Mouse (Mus musculus): ENCODE measurements around the gene Scn8a.

The Scn8a gene

DNA sequence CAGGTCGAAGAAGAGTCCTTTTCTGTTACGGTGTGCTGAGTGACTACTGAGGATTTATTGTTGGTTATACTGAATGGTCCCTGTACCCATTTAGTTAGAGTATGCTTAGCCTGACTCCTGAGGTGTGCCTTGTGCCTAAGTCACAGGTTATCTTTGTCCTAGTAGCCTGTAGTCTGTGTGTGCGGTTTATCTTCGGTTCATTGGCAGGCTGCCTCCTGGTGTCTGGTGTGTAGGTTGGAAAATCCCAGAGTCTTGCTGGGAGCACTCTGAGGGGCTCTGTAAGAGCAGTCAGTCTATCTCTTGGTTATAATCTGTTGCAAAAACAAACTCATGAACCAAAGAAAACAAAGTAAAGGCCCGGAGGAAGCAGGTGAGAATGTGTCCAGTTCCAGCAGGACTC, 11.7 kb downstream of the Scn8a start:
- no peak for DNase-seq (ENCODE audit: low spot score)

DNA sequence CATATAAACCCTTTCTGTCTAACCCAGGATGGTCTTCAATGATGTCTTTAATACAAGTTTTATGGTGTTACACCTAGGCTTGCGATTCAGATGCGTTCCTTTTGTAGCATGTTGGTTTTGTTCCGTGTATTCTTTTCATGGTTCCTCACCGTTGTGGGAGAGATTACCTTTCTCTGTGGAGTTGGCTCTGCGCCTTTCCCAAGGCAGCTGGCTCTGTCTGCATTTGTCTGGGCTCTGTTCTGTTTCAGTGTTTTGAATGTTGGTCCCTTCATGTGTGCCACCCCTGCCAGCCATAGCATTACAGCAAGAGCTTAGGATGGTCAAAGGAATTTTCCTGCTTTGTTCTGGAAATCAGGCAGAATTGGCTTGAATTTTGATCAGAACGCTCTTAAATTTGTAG, 14.8 kb downstream of the Scn8a start:
- no peak for DNase-seq (ENCODE audit: low spot score)

DNA sequence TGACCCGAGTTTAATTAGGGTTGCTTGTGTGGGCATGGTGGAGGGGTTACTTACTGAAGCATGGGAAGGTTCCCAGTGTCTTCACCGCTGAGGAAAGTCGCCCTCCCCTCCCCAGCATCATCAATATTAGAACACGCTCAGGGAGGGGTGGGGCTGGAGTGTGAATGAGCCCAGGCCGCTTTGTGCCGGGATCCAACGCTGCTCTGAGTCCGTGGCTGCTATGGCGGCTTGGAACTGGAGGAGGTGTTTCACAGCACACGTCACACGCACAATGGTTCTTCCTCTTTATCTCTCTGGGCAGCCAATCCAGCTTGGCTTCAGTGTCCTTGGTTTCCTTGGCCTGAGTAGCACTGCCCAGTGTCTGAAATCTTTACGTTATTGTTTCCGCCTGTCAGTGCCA, 22.3 kb downstream of the Scn8a start:
- no peak for DNase-seq (ENCODE audit: low spot score)

DNA sequence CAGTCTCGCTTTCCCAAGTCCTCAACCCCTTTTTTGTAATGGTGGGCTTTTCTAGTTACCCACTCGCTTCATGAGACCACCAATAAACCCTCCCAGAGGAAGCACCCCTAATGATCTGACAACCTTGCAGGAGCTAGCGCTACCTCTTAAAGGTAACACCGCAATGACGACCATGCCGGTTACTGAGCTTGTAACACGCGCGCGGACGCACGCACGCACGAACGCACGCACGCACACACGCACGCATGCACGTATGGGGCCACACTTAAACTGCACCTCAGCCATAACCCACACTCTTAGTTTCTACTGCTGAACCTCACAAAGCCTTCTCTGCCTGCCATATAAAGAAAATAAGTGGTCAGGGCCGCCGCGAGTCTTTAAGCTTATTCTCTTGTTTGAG, 26.8 kb downstream of the Scn8a start:
- DNase-seq (ENCODE audit: low spot score): no peak

DNA sequence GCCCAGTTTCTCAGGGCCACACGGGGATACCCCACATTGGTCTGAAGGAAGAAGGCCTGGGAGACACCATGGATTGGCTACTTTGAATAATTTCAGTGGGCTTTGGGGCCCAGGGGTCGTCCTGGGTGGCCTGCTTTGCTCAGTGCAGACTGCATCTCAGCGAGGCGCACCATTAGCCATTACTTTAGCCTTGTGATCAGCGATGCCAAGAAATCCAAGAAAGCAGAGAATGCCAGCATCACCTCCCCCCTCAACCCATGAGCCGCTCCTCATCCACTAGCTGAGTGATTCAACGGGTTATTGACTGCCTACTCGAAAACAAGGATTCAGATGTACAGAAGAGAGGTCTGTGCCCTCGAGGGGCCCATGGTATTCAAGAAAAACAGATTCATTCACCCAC, 34.2 kb downstream of the Scn8a start:
- DNase-seq (ENCODE audit: low spot score): no peak

DNA sequence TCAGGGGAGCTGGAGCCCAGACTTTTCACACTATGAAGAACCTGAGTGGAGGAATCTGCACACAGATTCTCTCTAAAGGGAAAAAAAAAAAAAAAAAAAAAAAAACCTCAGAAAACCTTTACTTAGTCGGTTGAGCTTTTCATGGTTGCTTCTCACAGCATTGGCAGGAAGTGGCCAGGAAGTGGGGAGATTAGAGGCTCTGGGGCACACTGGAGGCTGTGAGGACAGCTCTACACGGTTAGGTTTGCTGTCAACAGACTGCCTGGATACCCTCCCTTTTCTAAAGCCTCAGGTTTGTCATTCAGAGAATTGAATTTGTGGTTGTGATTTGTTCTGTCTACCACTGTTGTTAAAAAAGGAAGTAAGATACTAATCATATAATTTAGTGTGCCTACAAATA, 35.3 kb downstream of the Scn8a start:
- peak; percentile 92 for DNase-seq (ENCODE audit: low spot score)

DNA sequence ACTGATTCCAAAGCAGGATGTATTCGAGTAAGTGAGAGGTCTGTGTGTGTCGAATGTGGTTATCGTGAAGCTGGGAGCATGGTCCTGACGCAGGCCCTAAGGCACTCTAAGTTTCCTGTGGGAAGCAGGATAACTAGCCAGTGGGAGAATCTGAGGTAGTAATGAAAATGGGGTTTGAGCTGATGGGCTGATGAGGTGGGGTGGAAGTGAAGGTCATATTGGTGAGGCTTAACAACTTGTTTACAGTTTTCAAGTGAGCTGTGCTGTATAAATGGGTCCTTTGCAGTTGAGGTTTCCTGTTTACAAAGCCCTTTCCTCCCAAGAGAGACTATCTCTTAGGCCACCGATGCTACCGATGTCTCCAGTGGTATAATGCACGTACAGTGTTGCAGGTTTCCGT, 36.1 kb downstream of the Scn8a start:
- peak; percentile 54 for DNase-seq (ENCODE audit: low spot score)

DNA sequence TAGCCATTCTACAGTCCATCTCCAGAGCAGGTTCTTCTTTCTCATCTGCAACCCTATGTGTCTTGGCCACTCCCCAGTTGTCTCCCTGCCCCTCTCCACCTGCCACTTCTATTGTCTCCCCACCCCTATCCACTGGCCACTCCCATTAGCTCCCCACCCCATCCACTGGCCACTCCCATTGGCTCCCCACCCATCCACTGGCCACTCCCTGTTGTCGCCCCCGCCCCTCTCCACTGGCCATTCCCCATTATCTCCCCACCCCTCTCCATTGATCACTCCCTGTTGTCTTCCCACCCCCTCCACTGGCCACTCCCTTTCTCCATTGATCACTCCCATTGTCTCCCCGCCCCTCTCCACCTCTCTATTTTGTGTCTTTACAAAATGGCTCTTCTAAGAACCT, 39.2 kb downstream of the Scn8a start:
- DNase-seq (ENCODE audit: low spot score): no peak

DNA sequence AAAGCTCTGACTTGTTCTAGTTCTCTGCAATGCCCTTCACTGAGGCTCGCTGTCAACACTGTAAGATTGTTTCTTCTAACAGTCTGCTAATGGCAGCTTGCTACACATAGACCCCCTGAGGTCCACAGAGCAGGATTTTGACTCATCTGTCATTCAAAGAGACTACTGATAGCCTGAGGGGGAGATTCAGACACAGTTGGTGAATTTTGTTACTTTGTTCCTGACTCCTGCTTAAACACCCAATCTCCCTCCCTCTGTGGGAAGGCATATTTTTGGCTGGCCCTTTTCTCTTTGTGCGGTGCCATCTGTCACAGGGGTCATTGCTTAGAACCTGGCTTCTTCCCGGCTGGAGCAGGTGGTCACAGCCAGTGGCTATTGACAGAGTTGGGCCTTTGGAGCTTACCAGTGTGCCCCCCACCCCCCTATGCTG, 40.1 kb downstream of the Scn8a start:
- DNase-seq (ENCODE audit: low spot score): no peak

DNA sequence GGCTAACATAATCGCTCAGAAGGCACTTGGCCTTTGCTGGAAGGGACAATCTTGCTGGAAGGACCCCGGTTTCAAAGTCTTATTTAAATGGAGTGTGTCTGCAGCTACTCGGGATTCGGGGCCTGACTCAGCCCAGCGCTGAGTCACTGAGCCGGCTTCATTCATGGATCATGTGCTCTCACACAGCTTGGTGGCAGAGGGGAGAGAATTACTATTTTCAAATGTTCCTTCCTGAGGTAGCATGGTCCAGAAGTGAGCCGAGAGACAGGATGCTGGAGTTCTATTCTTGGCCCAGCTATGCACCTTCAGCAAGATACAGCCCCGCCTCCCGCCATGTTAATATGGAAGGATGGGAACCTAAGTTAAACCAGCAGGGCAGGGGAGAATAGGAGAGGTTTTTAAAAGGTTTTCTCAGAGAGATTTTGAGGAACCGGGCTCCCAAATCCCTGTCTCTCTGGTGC, 40.8 kb downstream of the Scn8a start:
- DNase-seq (ENCODE audit: low spot score): no peak

DNA sequence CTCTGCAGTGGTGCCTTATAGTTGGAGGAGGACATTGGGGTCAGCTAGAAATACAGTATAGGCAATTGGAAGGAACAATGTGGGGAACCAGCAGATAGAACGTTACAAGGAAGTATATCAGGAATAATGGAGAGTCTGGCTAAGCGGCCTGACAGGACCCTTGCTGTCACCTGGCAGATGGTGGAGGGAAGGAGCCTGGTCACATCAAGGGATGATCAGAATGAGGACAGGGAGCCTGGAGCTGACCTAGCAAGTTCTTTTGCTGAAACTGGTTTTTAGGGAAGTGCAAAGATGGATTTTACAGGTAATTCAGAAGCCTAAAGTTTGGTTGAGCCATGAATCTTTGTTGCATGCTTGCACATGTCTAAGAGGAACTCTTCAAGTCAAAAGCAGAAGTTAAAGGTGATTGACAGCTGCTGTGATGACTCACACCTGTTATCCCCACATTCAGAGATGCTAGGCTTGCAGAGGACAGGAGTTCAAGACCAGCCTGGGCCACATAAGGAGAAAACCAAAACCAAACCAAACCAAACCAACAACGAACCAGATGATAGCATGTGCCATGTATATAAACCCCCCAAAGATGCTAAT, 43.1 kb downstream of the Scn8a start:
- DNase-seq (ENCODE audit: low spot score): no peak

DNA sequence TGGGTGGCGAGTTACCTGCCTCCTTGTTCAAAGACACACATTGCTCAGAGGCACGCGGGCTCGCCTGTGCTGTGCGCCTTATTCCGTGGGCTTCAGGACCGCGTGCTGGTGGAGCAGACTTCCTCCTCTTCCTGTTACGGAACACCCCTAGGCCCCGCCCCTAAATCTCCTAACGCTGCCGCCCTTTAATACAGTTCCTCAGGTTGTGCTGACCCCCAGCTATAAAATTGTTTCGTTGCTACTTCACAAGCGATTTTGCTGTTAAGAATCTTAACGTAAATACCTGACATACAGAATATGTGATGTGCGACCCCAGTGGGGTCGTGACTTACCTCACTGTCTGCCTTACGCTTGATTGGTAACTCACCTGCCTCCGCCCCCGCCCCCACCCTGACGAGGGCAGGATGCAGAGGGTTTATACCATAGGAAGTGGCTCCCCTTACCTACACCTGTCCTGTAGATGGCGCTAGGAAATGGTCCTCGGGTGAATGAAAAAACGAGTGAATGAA, 45.1 kb downstream of the Scn8a start:
- peak; percentile 15 for DNase-seq (ENCODE audit: low spot score)

DNA sequence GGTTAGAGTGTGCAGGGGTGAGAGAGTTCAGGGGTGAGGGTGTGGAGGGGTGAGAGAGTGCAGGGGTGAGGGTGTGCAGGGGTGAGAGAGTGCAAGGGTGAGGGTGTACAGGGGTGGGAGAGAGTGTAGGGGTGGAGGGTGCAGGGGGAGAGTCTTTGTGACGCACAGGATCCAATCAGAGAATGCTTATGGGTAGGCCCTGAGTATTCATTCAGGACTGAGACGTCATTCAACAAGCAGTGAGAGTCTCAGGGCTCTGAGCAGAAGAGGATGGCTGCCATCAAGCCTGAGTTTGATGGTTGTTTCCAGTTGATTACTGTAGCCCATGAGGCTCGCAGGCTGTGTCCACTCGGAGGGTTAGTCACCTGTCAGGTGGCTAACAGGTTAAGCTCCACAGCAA, 48.4 kb downstream of the Scn8a start:
- no peak for DNase-seq (ENCODE audit: low spot score)

DNA sequence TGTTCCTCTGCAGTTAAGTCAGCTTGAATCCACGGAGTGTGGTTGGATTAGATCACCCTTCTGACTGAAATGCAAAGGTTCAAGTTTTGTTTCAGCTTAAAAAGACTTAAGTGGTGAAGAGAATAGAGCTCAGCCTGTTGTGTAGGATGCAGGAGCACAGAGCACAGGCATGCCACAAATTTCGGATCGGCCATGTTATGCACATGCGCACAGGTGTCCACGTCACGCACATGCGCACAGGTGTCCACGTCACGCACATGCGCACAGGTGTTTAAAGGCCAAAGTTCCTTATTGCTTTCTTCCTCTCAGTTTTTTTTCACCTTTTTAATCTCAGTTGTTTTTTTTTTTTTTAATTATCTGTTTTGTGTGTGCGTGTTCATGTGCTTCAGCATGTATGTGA, 52.6 kb downstream of the Scn8a start:
- no peak for DNase-seq (ENCODE audit: low spot score)

DNA sequence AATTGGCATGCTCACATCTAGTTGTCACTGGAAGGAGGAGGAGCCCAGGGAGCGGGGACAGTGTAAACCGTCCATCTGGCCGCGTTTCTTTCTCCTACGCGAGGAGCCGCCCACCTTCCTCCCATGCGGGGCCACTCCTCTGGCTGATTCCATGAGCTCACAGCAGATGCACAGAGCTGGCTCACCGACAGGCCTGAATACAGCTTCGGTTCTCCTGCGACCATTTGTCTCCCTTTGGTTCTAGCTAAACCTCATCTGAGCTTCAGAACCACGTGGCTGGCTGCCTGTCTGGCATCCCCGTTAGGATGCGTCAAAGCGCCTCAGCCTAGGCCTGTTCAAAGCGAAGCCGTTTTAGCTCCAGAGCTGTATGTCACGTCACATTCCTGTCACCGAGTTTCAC, 53.8 kb downstream of the Scn8a start:
- no peak for DNase-seq (ENCODE audit: low spot score)

DNA sequence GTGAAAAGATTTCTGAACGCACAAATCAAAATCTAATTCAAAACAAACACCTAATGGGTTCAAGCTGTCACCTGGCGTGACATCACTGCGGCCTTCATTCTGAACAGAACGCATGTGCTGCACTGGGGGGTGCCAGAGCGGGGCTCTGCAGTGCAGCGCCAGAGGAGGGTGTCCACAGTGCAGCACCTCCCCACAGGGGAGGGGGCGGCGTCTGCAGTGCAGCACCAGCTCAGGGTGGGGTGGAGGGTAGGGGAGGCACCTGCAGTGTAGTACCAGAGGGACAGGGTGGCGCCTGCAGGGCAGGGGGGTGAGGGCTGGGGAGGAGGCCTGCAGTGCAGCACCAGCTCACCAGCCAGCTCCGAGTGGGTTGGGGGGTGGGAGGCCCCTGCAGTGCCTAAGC, 55.3 kb downstream of the Scn8a start:
- DNase-seq (ENCODE audit: low spot score): no peak

DNA sequence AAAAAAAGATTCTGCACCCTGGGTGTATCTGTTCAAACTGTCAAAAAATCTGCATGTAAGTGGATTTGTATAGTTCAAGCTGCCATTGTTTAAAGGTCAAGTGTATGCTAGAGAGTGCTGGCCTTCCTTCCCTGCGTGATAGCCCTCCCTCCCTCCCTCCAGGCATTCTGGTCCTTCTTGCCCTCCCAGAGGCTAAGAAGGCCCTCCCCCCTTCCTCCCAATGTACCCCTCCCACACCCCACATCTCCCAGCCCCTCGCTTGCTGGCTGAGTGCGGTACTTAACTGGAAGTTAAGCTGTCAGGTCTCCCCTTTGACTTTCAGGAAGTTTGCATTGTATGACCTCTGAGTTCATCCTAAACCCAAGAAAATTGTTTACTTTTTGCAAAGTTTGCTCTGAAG, 60.8 kb downstream of the Scn8a start:
- no peak for DNase-seq (ENCODE audit: low spot score)

DNA sequence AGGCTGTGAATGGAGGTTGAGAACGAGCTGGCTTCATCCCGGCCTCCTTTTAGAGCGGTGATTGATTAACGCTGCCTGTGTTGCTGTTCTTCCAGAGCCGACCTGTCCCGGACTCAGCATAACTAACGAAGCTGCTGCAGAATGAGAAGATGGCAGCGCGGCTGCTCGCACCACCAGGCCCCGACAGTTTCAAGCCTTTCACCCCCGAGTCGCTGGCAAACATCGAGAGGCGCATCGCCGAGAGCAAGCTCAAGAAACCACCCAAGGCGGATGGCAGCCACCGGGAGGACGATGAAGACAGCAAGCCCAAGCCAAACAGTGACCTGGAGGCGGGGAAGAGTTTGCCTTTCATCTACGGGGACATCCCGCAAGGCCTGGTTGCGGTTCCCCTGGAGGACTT, 66.5 kb downstream of the Scn8a start:
- DNase-seq (ENCODE audit: low spot score): no peak

DNA sequence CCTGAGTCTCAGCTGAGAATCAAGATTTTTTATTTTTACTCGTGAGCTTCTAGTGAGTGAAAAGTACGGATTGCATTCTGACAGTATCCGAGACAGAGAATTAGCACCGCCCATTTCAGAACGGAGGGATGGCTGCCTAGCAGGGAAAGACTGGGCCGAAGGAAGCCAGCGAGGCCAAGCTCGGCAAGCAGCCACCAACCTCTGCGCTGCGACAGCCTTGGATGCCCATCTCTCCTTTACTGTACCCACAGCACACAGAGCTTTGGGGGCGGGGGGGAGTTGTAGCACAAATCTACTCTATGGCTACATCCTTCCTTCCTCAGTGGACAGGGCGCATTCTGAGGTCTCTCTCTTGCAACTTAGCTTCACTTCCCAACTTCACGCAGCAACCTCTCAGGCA, 78.7 kb downstream of the Scn8a start:
- DNase-seq (ENCODE audit: low spot score): no peak

DNA sequence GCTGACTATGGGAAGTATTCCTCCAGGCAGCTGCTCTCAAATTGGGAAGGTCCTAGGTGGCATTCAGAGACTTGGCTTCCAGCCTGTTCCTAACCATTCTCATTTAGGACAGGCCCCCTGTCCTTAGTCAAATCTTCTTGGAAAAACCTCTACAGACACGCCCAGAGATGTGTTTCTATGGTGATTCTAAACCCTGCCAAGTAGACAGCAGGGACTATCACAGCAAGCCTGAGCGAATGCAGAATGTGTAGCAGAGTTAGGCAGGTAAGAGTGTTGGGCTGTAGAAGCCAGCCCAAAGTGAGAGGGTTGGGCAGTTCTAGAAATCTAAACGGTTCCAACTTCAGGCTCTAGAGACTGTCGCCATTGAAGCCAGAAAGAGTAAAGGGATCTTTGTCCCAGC, 79.5 kb downstream of the Scn8a start:
- DNase-seq (ENCODE audit: low spot score): no peak

DNA sequence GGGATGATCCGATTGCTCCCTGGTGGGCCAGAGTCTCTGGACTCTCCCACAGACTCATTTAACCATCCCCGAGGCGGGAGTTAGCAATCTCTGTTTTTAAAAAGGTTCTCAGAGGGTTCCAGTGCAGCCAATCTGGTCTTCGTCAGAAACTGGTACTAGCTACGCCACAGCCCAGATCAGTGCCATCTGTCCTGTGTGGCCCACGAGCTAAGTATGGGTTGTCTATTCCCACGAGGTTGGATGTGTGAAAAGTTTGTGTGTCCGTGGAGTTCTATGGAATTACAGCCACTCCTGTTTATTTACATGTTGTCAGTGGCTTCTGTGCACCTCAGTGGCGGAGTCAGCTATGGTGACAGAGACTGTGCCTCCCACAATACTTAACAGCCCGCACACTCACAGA, 81.8 kb downstream of the Scn8a start:
- no peak for DNase-seq (ENCODE audit: low spot score)

DNA sequence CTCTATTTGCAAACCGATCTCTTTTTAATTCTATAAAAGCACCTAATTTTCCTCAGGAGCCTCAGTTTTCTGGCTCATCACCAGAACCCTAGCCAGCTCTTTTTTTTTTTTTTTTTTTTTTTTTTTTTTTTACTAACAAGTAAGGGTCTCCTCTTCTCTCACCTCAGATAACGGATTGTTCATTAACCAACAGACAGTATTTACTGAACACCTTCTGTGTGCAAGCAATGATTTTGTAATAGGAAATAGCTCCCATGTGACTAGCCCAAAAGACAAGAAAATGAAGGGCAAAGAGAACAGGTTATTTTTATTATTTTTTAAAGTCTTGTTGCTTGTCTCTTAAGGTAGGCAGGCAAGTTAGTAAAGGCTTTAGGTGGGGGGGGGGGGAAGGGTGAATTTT, 82.6 kb downstream of the Scn8a start:
- DNase-seq (ENCODE audit: low spot score): no peak

DNA sequence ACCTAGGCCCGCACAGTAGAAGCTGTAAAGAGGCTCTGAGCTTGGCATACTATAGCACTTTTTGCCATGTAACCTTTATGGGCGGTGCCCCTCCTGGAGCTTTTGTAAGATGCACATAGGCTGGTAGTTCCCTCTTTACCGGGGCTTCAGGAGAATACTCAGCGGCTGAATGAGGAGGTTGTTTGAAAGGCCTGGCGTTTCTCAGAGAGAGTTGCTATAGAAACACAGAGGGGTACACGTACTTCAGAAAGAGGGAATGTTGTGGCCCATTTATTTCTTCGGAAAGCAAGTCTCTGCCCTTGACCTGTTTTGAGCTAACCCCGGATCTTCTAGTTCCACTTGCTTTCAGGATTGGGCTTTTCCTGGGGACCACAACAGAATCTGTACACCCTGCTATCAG, 83.2 kb downstream of the Scn8a start:
- DNase-seq (ENCODE audit: low spot score): no peak

DNA sequence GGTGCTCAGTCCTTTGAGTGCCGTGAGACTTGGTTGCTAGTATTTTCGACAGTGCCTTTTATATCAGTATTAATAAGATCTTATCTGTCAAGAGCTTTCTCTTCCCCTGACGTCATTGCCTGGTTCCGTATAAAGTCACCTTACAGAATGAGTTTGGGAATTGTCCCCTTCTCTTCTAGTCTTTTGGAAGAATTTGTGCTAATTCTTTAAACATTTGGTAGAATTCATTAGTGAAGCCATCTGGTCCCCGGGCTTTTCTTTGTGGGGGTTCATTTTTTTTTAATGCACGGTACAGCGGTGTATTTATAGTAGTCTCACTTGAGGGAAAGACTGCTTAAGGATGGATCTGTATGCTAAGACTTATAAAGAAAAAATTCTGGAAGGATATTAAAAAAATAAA, 84.3 kb downstream of the Scn8a start:
- no peak for DNase-seq (ENCODE audit: low spot score)

DNA sequence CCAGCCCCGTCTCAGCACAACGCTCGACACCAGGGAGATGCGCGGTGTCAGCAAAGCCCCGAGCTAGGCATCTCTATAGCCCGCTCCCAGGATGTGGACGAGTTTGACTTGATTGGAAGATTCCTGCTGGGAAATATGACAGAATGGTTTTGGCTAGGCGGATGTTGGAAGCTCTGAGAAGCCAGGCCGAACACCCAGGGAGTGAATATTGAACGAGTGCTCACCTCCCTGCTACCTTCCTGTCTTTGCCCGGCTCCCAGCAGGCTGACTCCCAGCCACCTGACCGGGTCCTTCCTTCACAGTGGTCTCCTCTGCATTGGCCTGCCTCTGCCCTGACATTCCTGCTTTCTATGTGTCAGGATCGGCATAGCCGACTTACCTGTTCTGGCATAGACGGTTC, 85.1 kb downstream of the Scn8a start:
- no peak for DNase-seq (ENCODE audit: low spot score)
